Mouse (Mus musculus): ENCODE data around the gene Slc22a15.
A peak's percentile ranks its signal among the peaks of the same experiment; 100 is the strongest.

The Slc22a15 gene

GRCm38 (mm10) chr3:101923843-101924740 lies at the start of gene Slc22a15:
Gene Slc22a15, minus strand, starts transcription at chr3:101924453.
- peak; percentile 84 for DNase-seq

GRCm38 (mm10) chr3:101966825-101967558 lies 42.7 kb upstream of the Slc22a15 start:
- DNase-seq, result peak in 1 of 2 experiments; percentile 65

- DNase-seq, result peak in 1 of 2 experiments; percentile 53
Measured at GRCm38 (mm10) chr3:101964352-101964751, 40.1 kb upstream of the Slc22a15 start.

- no peak for DNase-seq
Measured at GRCm38 (mm10) chr3:101963501-101963900, 39.2 kb upstream of the Slc22a15 start.

GRCm38 (mm10) chr3:101961146-101961835 lies 37.0 kb upstream of the Slc22a15 start:
- DNase-seq, result peak; percentile 69 to 72

- no peak for DNase-seq
Measured at GRCm38 (mm10) chr3:101958047-101958446, 33.8 kb upstream of the Slc22a15 start.

GRCm38 (mm10) chr3:101953506-101953905 lies 29.3 kb upstream of the Slc22a15 start:
- DNase-seq, result peak; percentile 66 to 69

GRCm38 (mm10) chr3:101952577-101952976 lies 28.3 kb upstream of the Slc22a15 start:
- peak; percentile 53 to 64 for DNase-seq

GRCm38 (mm10) chr3:101948572-101948971 lies 24.3 kb upstream of the Slc22a15 start:
- peak in 1 of 2 experiments; percentile 21 for DNase-seq

GRCm38 (mm10) chr3:101947250-101947649 lies 23.0 kb upstream of the Slc22a15 start:
- DNase-seq, result no peak

GRCm38 (mm10) chr3:101945257-101945656 lies 21.0 kb upstream of the Slc22a15 start:
- DNase-seq, result no peak

- no peak for DNase-seq
Measured at GRCm38 (mm10) chr3:101940418-101940817, 16.2 kb upstream of the Slc22a15 start.

GRCm38 (mm10) chr3:101939865-101940264 lies 15.6 kb upstream of the Slc22a15 start:
- DNase-seq, result no peak

GRCm38 (mm10) chr3:101939152-101939551 lies 14.9 kb upstream of the Slc22a15 start:
- DNase-seq, result no peak

- no peak for DNase-seq
Measured at GRCm38 (mm10) chr3:101936369-101936768, 12.1 kb upstream of the Slc22a15 start.

GRCm38 (mm10) chr3:101933820-101934219 lies 9.6 kb upstream of the Slc22a15 start:
- no peak for DNase-seq

GRCm38 (mm10) chr3:101929105-101929876 lies 5.0 kb upstream of the Slc22a15 start:
- DNase-seq, result peak; percentile 77 to 84

GRCm38 (mm10) chr3:101926636-101927035 lies 2.4 kb upstream of the Slc22a15 start:
- no peak for DNase-seq

GRCm38 (mm10) chr3:101925663-101926062 lies 1.4 kb upstream of the Slc22a15 start:
- peak; percentile 78 to 81 for DNase-seq

- DNase-seq, result no peak
Measured at GRCm38 (mm10) chr3:101922366-101922765, 1.9 kb downstream of the Slc22a15 start.

GRCm38 (mm10) chr3:101918526-101918925 lies 5.7 kb downstream of the Slc22a15 start:
- no peak for DNase-seq

GRCm38 (mm10) chr3:101917665-101918064 lies 6.6 kb downstream of the Slc22a15 start:
- DNase-seq, result no peak
